Mouse (Mus musculus): Measurements from ENCODE around the gene Orc1. TPM values are rescaled to one million over a fixed set of nuclear protein-coding genes. Genes with fewer than 3 reads are reported as not detected.
A peak's percentile ranks its signal among the peaks of the same experiment; 100 is the strongest.

Orc1 gene
- total RNA-seq, 2 experiments from 2014 or later = 0.07 TPM; not detected in 1

DNA sequence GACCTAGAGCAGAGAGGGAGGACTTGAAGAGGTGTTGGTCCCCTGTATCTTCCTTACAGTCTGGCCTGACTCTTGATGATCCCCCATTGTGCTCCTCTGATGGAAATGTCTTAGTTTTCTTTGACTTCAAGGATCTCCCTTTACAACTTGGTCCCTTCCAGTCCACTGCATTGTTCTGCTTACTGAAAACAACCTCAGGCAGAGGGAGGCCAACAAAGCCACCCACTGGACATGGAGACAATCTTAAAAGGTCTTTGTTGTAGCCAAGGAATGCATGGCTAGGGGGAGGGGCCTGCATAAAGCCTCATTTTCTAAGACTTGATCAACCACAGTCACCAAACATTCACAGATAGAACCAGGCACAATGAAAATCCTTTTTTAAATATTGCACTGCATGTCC, 55.9 kb downstream of the Orc1 start:
- DNase-seq (ENCODE audit: low spot score) = no peak

DNA sequence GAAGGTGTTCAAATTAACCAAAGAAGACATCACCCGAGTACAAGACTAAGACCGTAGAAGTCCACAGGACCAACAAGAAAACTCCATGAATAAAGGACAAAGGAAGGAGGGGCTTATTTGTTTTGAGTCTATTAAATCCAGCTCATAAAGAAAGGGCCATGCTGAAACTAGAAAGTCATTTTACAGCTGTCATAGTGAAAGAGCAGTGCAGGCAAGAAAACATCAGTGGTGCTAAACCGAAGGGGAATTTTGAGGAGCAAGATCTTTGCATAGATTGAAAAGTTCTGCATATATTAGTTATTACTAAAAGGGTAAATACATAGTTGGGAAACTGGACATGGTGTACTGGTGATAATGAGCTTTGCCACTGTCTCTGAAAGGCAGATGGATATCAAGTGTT, 58.5 kb downstream of the Orc1 start:
- DNase-seq (ENCODE audit: low spot score) = no peak

DNA sequence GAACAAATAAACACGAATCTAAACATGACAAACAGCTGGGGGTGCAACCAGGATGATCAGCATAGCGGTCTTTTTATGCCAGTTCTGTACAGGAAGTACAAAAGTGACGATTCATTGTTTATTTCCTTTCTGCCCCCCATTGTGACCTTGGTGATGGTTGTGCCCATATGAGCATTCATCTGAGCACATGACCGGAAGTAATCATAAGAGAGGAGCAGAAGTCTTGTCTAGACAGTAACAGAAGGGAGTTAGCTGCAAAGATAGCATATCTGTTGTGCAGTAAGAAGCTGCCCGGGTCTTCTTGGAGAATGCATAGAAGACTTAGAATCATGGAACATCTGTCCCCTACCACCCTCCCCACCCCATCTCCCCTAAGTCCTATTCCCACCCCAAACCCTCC, 59.5 kb downstream of the Orc1 start:
- no peak for DNase-seq (ENCODE audit: low spot score)

DNA sequence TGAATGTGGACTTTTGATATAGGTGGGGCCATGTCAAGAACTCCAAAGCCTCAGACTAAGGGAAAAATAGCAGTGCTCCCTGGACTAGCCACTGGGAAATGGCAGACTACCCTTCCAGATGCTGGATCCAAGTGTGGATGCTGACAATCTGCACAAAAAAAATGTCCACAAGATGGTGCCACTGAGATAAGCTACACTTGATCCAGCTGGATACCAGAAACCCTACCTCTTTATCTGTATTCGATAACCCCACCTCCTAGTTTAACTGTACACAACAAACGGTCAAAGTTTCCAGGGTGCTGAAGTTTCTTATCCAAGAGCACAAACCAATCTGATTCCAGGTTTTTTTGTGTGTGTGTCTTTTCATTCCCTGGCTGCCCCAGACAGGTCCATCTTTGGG, 85.2 kb downstream of the Orc1 start:
- DNase-seq (ENCODE audit: low spot score) = peak; percentile 8

Other genes starting within 250 kb of the Orc1 start
- not detected for gene Shisal2a, start 196.1 kb upstream of the Orc1 start, total RNA-seq (2021)
- gene Gpx7, start 172.5 kb upstream of the Orc1 start, total RNA-seq (2021) = 1 to 10 TPM; 4.3 to 6.9 TPM
- gene Tut4, start 120.0 kb upstream of the Orc1 start, total RNA-seq (2021) = 10 to 100 TPM; 16.8 to 22.6 TPM
- gene Prpf38a, start 87 bp upstream of the Orc1 start, total RNA-seq (2021) = 10 to 100 TPM; 10.2 to 13.2 TPM
- gene Cc2d1b, start 40.5 kb downstream of the Orc1 start, total RNA-seq (2021) = 10 to 100 TPM; 17.4 to 18.4 TPM
- 1 to 10 TPM in 1 of 2 experiments, under 1 TPM in 1; 0.57 to 1.1 TPM for gene 3110021N24Rik, start 140.2 kb downstream of the Orc1 start, total RNA-seq (2021)
- 10 to 100 TPM; 58.2 to 61.6 TPM for gene Zfyve9, start 201.4 kb downstream of the Orc1 start, total RNA-seq (2021)